Mouse (Mus musculus): ENCODE data around the gene Gab2. TPM values are rescaled to one million over a fixed set of nuclear protein-coding genes. Genes with fewer than 3 reads are reported as not detected.

Gab2 gene
- total and polyA plus RNA-seq, 3 experiments: 0.12 to 0.50 (median 0.30) TPM

GRCm38 (mm10) chr7:97330931-97331645 is 249.7 kb downstream of the Gab2 start:
- dilution Hi-C loops (cut with MboI; ENCODE audit: extremely low pct_ligation_motif_present, extremely low pct_unique_long_range_greater_than_20kb, low sequenced_read_pairs) (no loop called here), in situ Hi-C loops (cut with MboI; ENCODE audit: low pct_ligation_motif_present, low pct_unique_long_range_greater_than_20kb, low sequenced_read_pairs) (no loop called here)
- Histone ChIP-seq H3K36me3 (replicated peaks in 1 of 2; ENCODE audit: control insufficient read depth in 1 of 2, insufficient read depth in 1 of 2, low read length in 1 of 2) (no peaks in the 10 kb centered on the region), H3K9me3 (replicated peaks; ENCODE audit: low read length) (no peaks in the 10 kb centered on the region), H3K9ac (ENCODE audit: insufficient read depth, low read depth) (no peak overlapping the region; the same call in 1 of the 2 replicates), H3K4me1 (ENCODE audit: control insufficient read depth in 1 of 2, insufficient read depth in 2 of 2) (peaks cover 6 to 23% of the 10 kb centered on the region in 2 experiments), H3K79me2 (replicated peaks; ENCODE audit: control insufficient read depth, extremely low read depth, insufficient read depth, poor library complexity, severe bottlenecking) (no peaks in the 10 kb centered on the region), H3K4me3 (replicated peaks in 1 of 3; ENCODE audit: low read depth in 2 of 3, low read length in 2 of 3, poor library complexity in 1 of 3) (peak overlapping the region; percentile 65 to 84 (median 69)), H3K27ac (ENCODE audit: insufficient read depth, low read depth) (no peak overlapping the region), H3K4me2 (ENCODE audit: insufficient read depth, low read depth, poor library complexity, severe bottlenecking) (peak overlapping the region; percentile 33), H3K27me3 (replicated peaks) (no peaks in the 10 kb centered on the region)
- TF ChIP-seq TCF12 (IDR thresholded peaks at IDR 0.05; ENCODE audit: low read depth, low read length) (no peak), ETS1 (conservative IDR thresholded peaks at IDR 0.05; ENCODE audit: low read depth, low read length) (no peak), GABPA (IDR thresholded peaks at IDR 0.05; ENCODE audit: insufficient replicate concordance, low read depth, low read length) (no peak), HCFC1 (IDR thresholded peaks at IDR 0.05; ENCODE audit: low read depth, low read length) (no peak), MAZ (IDR thresholded peaks at IDR 0.05; ENCODE audit: low read depth, low read length) (no peak)
- no peak for DNase-seq (ENCODE audit: extremely low read depth)

GRCm38 (mm10) chr7:97331726-97332666 is 250.6 kb downstream of the Gab2 start, which contains the start of the genes Usp35 and Kctd21:
Usp35 (minus strand) TSS chr7:97332020.
Kctd21 (plus strand) TSS chr7:97332327.
- dilution Hi-C loops (cut with MboI; ENCODE audit: extremely low pct_ligation_motif_present, extremely low pct_unique_long_range_greater_than_20kb, low sequenced_read_pairs) (no loop called here), in situ Hi-C loops (cut with MboI; ENCODE audit: low pct_ligation_motif_present, low pct_unique_long_range_greater_than_20kb, low sequenced_read_pairs) (no loop called here)

More at GRCm38 (mm10) chr7:97331726-97332666, 250.6 kb downstream of the Gab2 start, which contains the start of the genes Usp35 and Kctd21:
- no peaks in the 10 kb centered on the region for H3K36me3 ChIP-seq (replicated peaks in 1 of 2; ENCODE audit: control insufficient read depth in 1 of 2, insufficient read depth in 1 of 2, low read length in 1 of 2)
- DNase-seq (ENCODE audit: extremely low read depth): peak; percentile 93
- peak within 1 kb of the TSS; percentile 48 for H3K4me2 ChIP-seq (ENCODE audit: insufficient read depth, low read depth, poor library complexity, severe bottlenecking)
- no peak within 1 kb of the TSS for H3K27ac ChIP-seq (ENCODE audit: insufficient read depth, low read depth)
- peak within 1 kb of the TSS; percentile 34 for H3K9ac ChIP-seq (ENCODE audit: insufficient read depth, low read depth)
- no peaks in the 10 kb centered on the region for H3K27me3 ChIP-seq (replicated peaks)
- no peaks in the 10 kb centered on the region for H3K79me2 ChIP-seq (replicated peaks; ENCODE audit: control insufficient read depth, extremely low read depth, insufficient read depth, poor library complexity, severe bottlenecking)
- TF ChIP-seq USF2 (conservative IDR thresholded peaks at IDR 0.05; ENCODE audit: low read depth, low read length) (no peak), CHD2 (IDR thresholded peaks at IDR 0.05; ENCODE audit: low read length) (peak; percentile 56; the same call in 1 of the 2 replicates), MEF2A (IDR thresholded peaks at IDR 0.05; ENCODE audit: borderline replicate concordance, low read depth, low read length) (peak; percentile 34; the same call in 1 of the 2 replicates), MAZ (IDR thresholded peaks at IDR 0.05; ENCODE audit: low read depth, low read length) (peak; percentile 95), NELFE (IDR thresholded peaks at IDR 0.05; ENCODE audit: low read depth, low read length) (no peak), GABPA (IDR thresholded peaks at IDR 0.05; ENCODE audit: insufficient replicate concordance, low read depth, low read length) (peak; percentile 48; the same call in 1 of the 2 replicates), E2F4 (IDR thresholded peaks at IDR 0.05; ENCODE audit: insufficient replicate concordance, low read depth, low read length) (no peak), HCFC1 (IDR thresholded peaks at IDR 0.05; ENCODE audit: low read depth, low read length) (peak; percentile 96), UBTF (IDR thresholded peaks at IDR 0.05; ENCODE audit: low read depth, low read length) (no peak), TBP (conservative IDR thresholded peaks at IDR 0.05; ENCODE audit: low read depth, low read length) (no peak), USF1 (IDR thresholded peaks at IDR 0.05; ENCODE audit: low read depth, low read length) (no peak), MXI1 (IDR thresholded peaks at IDR 0.05; ENCODE audit: low read depth, low read length) (peak; percentile 35; the same call in 1 of the 2 replicates), PAX5 (IDR thresholded peaks at IDR 0.05; ENCODE audit: low read length) (no peak), EP300 (IDR thresholded peaks at IDR 0.05; ENCODE audit: low read length) (no peak), IRF4 (IDR thresholded peaks at IDR 0.05; ENCODE audit: low read depth, low read length) (peak; percentile 56; the same call in 1 of the 2 replicates), NRF1 (IDR thresholded peaks at IDR 0.05; ENCODE audit: low read depth, low read length) (peak; percentile 44), KAT2A (IDR thresholded peaks at IDR 0.05; ENCODE audit: insufficient replicate concordance, low read length) (peak; percentile 92; the same call in 1 of the 2 replicates), ZKSCAN1 (IDR thresholded peaks at IDR 0.05; ENCODE audit: borderline replicate concordance, low read depth, low read length) (no peak), ELF1 (IDR thresholded peaks at IDR 0.05; ENCODE audit: low read depth, low read length) (peak; percentile 79), CHD1 (IDR thresholded peaks at IDR 0.05; ENCODE audit: low read depth, low read length) (no peak), SIN3A (IDR thresholded peaks at IDR 0.05; ENCODE audit: low read length) (peak; percentile 90), POLR2A (IDR thresholded peaks at IDR 0.05; ENCODE audit: low read depth, low read length) (0 out of 2 replicates have a peak, but pooled peaks have one; percentile 35)
- H3K4me3 ChIP-seq (replicated peaks in 1 of 3; ENCODE audit: low read depth in 2 of 3, low read length in 2 of 3, poor library complexity in 1 of 3): peak within 1 kb of the TSS; percentile 69 to 84 (median 70)
- peaks cover 6 to 30% of the 10 kb centered on the region in 2 experiments for H3K4me1 ChIP-seq (ENCODE audit: control insufficient read depth in 1 of 2, insufficient read depth in 2 of 2)
- no peaks in the 10 kb centered on the region for H3K9me3 ChIP-seq (replicated peaks; ENCODE audit: low read length)
